8 mouse cellular contexts compared by ENCODE assay signal in genomic region chr4:152424341-152424740, GRCm38 (mm10). TPM values are rescaled to one million over a fixed set of nuclear protein-coding genes. Genes with fewer than 3 reads are reported as not detected.
A peak's percentile ranks its signal among the peaks of the same experiment; 100 is the strongest.
DNase-seq lines count a peak whose midpoint lies in the region; ATAC-seq and TF ChIP-seq lines count a peak whose summit lies in the region.
"Had no signal": no experiment of that assay in that cellular context is flagged by ENCODE, and none has a peak within 500 bp of the region (broad histone marks: within the 10 kb centered on the region; RNA-seq: fewer than 3 reads in every experiment).

No protein-coding gene starts in this region.

- H3K4me1 ChIP-seq in kidney, postnatal 0 days (replicated peaks; ENCODE audit: insufficient read depth, low read length), result no peaks in the 10 kb centered on the region
- H3K4me1 ChIP-seq in MEL (ENCODE audit: control insufficient read depth in 1 of 2, insufficient read depth in 2 of 2, low read length in 2 of 2), result no peaks in the 10 kb centered on the region

- H3K27ac ChIP-seq in kidney, postnatal 0 days, result no peak overlapping the region
- H3K27ac ChIP-seq in MEL (ENCODE audit: control insufficient read depth, low read depth, low read length), result no peak overlapping the region

- no peak for TF ChIP-seq RAD21 in MEL (IDR thresholded peaks at IDR 0.05; ENCODE audit: low read depth, low read length)

- H3K79me2 ChIP-seq in MEL (ENCODE audit: control insufficient read depth, insufficient read depth, low read length, poor library complexity), result no peaks in the 10 kb centered on the region

- no peaks in the 10 kb centered on the region for H3K36me3 ChIP-seq in kidney, postnatal 0 days (ENCODE audit: insufficient read depth, low read length)
- no peaks in the 10 kb centered on the region; a peak in 1 of 4 replicates for H3K36me3 ChIP-seq in MEL (ENCODE audit: control insufficient read depth in 1 of 2, insufficient read depth in 2 of 2, low read length in 2 of 2)

- no peak overlapping the region for H3K4me3 ChIP-seq in kidney, postnatal 0 days (replicated peaks; ENCODE audit: low read depth, low read length)
- no peak overlapping the region for H3K4me3 ChIP-seq in MEL (ENCODE audit: control insufficient read depth in 1 of 2, insufficient read depth in 1 of 2, low read depth in 2 of 2, low read length in 2 of 2)

- no peak overlapping the region for H3K4me2 ChIP-seq in kidney, postnatal 0 days (ENCODE audit: low read length)

- no peak for TF ChIP-seq POLR2A in MEL (IDR thresholded peaks at IDR 0.05; ENCODE audit: control insufficient read depth in 1 of 2, insufficient read depth in 1 of 2, low read depth in 1 of 2, low read length in 2 of 2, poor library complexity in 1 of 2)

- no peak for TF ChIP-seq CTCF in kidney, postnatal 0 days (IDR thresholded peaks at IDR 0.05; ENCODE audit: low read depth)
- no peak for TF ChIP-seq CTCF in MEL (IDR thresholded peaks at IDR 0.05 in 2 of 3, conservative IDR thresholded peaks at IDR 0.05 in 1 of 3; ENCODE audit: control insufficient read depth in 1 of 3, insufficient read depth in 1 of 3, low read depth in 2 of 3, low read length in 3 of 3, poor library complexity in 1 of 3, severe bottlenecking in 1 of 3)

- no peaks in the 10 kb centered on the region for H3K27me3 ChIP-seq in kidney, postnatal 0 days (ENCODE audit: insufficient read depth, low read length)
- H3K27me3 ChIP-seq in MEL (ENCODE audit: control insufficient read depth in 1 of 2, insufficient read depth in 2 of 2, low read length in 2 of 2), result no peaks in the 10 kb centered on the region

- peak; percentile 81 for DNase-seq in kidney, postnatal 0 days (ENCODE audit: low spot score)
- no peak for DNase-seq in kidney, adult 11 months
- DNase-seq in MEL (ENCODE audit: low read depth, low spot score) (peak; percentile 62), adipocyte (ENCODE audit: low spot score) (peak; percentile 77)
- peak; percentile 87 to 88 for DNase-seq in kidney, postnatal 4 days
- DNase-seq in right cerebral cortex, postnatal 25 days, result no peak
- no peak for DNase-seq in gastrocnemius, postnatal 25 days
- DNase-seq: layer of hippocampus, adult 9-11 months had no signal

- TF ChIP-seq EP300 in MEL (IDR thresholded peaks at IDR 0.05; ENCODE audit: low read depth in 1 of 2, low read length in 2 of 2), result no peak

- no peaks in the 10 kb centered on the region for H3K9me3 ChIP-seq in kidney, postnatal 0 days (replicated peaks; ENCODE audit: low read length)
- no peaks in the 10 kb centered on the region for H3K9me3 ChIP-seq in MEL (replicated peaks; ENCODE audit: insufficient read depth, low read length)

- whole genome bisulfite sequencing in kidney, postnatal 0 days, result 28% methylated on average over 4 of the region's 4 CpGs

- H3K9ac ChIP-seq in kidney, postnatal 0 days (ENCODE audit: low read depth, low read length), result no peak overlapping the region
- H3K9ac ChIP-seq in MEL (ENCODE audit: control insufficient read depth, low read depth, low read length, poor library complexity, severe bottlenecking), result no peak overlapping the region

- ATAC-seq in kidney, postnatal 0 days (replicated peaks; ENCODE audit: low FRiP score, low read depth), result no peak

TF ChIP-seq in MEL, 35 proteins besides CTCF, POLR2A, EP300 and RAD21:
- TF ChIP-seq MEF2A (IDR thresholded peaks at IDR 0.05; ENCODE audit: extremely low read depth, insufficient replicate concordance, low read depth, low read length, poor library complexity, severe bottlenecking), result no peak
- peak; percentile 80 for TF ChIP-seq MXI1 (IDR thresholded peaks at IDR 0.05; ENCODE audit: low read depth, low read length)
- peak; percentile 88 for TF ChIP-seq SIN3A (IDR thresholded peaks at IDR 0.05; ENCODE audit: low read length)
TF ChIP-seq in MEL: peak in this region for 2.

RNA-seq across cellular contexts. Expression of gene Nphp4, which starts 52.2 kb away (rescaled TPM):
- 1.7 and 2.2 TPM in 2 replicates for polyA plus RNA-seq in kidney, postnatal 0 days (2015; fragmentation: Nextera tagmentation; extraction: Ambion mirVana)
- total RNA-seq in MEL (2012; rRNA removed), result not detected in 2 replicates
- not detected for polyA plus RNA-seq in MEL (2012; ENCODE audit: insufficient read depth in 1 of 2, insufficient read length in 2 of 2, low read depth in 1 of 2, low replicate concordance in 2 of 2, missing spikeins in 1 of 2)
- under 1 TPM; 0.67 to 0.94 TPM for total RNA-seq in gastrocnemius, postnatal 25 days (2021)

RNA-seq across cellular contexts. Expression of gene Kcnab2, which starts 53.3 kb away (rescaled TPM):
- polyA plus RNA-seq in kidney, postnatal 0 days (2015; fragmentation: Nextera tagmentation; extraction: Ambion mirVana), result 3.1 and 4.1 TPM in 2 replicates
- 82.6 and 82.9 TPM in 2 replicates for total RNA-seq in MEL (2012; rRNA removed)
- polyA plus RNA-seq in MEL (2012; ENCODE audit: insufficient read depth in 1 of 2, insufficient read length in 2 of 2, low read depth in 1 of 2, low replicate concordance in 2 of 2, missing spikeins in 1 of 2), result 100 to 1,000 TPM in 1 of 2 experiments, not detected in 1; 118 TPM
- total RNA-seq in gastrocnemius, postnatal 25 days (2021), result 1 to 10 TPM; 2.2 to 2.8 TPM

Comparison
In these comparisons a context has a peak if more than half of its experiments do, and no peak if none do; other contexts are left out.
1. DNase-seq: peak in kidney, postnatal 0 days (single experiment), MEL (single experiment), adipocyte (single experiment) and kidney, postnatal 4 days (2 of 2); none in kidney, adult 11 months (single experiment), right cerebral cortex, postnatal 25 days (single experiment) and gastrocnemius, postnatal 25 days (single experiment).
2. RNA of gene Kcnab2, which starts 53.3 kb away (total RNA-seq): 82.6 to 82.9 TPM in MEL; 2.2 to 2.8 TPM in gastrocnemius, postnatal 25 days; every median in the first group is over 10 times any median in the second.